Mouse (Mus musculus) spleen, adult 2 months (tissue): ENCODE measurements around the gene Stim1.

Experiments used
- CTCF ChIP-seq: fragments of 200-500 bp; IDR thresholded peaks from 2 replicates; pipeline ENCODE4 v1.5.1; 2011; ENCODE audit warnings: mild to moderate bottlenecking, inconsistent platforms; ENCODE audit not compliant: insufficient read depth, insufficient read length, insufficient replicate concordance; ENCODE audit errors: extremely low read depth
- POLR2A ChIP-seq: fragments of 200-500 bp; IDR thresholded peaks from 2 replicates; pipeline ENCODE4 v1.6.1; 2011; ENCODE audit warnings: low read depth, low read length, inconsistent platforms

DNA sequence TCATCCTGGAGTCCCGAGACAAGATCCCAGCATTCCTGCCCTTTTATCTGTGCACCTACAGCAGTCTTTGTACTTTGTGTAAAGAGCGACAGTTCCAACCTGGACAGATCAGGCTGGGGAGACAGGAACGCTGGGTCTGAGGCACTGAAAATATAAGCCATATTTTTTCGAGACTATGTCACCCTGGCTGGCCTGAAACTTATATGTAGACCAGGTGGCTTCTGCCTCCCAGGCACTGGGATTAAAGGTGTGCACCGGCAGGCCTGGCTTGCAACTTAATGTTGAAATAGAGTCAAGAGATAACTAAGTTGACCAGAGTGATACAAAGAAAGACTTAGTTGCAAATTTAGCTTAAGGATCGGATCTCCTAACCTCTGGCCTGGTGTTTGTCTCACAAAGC is 21.3 kb upstream of the Stim1 start:
- TF ChIP-seq POLR2A: no peak
- no peak for TF ChIP-seq CTCF
